Mouse (Mus musculus): Measurements from ENCODE around the gene Slc37a1.

Gene Slc37a1

GRCm38 (mm10) chr17:31294363-31295214 lies 8.0 kb downstream of the Slc37a1 start:
- no peak for DNase-seq (ENCODE audit: low spot score in 2 of 2)

DNA sequence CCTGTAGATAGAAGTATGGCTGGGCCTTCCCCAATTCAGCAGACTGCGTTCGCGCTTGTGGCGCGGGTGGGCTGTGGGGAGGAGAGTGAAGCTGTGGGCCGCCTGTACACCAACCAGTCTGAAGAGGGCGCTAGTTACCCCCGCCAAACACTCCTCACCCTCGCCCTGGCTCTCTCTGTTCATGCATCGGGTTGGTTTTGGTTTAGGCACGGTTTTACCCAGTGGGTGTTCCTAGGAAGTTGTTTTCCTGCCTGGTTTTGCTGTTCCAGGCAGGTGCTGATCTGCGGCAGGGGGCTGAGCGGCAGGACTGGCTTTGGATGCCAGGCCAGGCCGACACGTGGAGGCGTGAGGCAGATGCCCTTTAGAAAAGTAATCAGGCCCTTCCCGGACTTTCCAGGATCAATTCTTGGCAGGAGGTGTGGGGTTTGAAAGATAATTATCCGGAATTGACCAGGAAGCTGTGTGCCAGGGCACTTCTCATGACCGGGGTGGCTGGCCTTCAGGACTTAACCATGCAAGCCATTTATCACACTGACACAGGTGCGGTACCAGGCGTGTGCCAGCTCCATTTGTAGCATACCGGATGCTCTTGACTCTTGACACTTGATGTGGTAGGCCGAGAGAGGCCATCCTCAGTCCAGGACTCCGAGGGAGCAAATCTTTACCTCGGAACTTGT lies 8.8 kb downstream of the Slc37a1 start:
- peak in 1 of 2 experiments; percentile 58 for DNase-seq (ENCODE audit: low spot score in 2 of 2)

GRCm38 (mm10) chr17:31295892-31296781 lies 9.5 kb downstream of the Slc37a1 start:
- peak; percentile 82 to 84 for DNase-seq (ENCODE audit: low spot score in 2 of 2)

DNA sequence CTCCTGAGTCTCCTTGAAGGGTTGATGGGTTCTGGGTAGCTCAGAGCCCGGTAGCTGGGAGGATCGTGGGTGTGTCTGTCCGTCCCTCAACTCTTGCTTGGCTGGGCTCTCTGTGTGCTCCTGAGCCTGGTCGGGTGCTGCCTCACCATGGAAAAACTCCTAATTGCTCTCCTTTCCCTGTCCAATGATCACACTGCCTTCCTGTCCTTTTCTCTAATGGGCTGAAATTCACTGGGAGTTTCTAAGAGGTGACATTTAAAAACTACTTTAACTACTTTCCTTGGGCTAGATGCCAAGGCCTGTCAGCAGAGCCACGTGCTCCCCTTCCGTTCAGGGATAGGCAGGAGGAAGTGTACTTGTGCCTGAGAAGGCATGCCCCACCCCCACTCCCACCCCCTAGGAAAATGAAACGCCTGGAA lies 10.9 kb downstream of the Slc37a1 start:
- no peak for DNase-seq (ENCODE audit: low spot score in 2 of 2)

DNA sequence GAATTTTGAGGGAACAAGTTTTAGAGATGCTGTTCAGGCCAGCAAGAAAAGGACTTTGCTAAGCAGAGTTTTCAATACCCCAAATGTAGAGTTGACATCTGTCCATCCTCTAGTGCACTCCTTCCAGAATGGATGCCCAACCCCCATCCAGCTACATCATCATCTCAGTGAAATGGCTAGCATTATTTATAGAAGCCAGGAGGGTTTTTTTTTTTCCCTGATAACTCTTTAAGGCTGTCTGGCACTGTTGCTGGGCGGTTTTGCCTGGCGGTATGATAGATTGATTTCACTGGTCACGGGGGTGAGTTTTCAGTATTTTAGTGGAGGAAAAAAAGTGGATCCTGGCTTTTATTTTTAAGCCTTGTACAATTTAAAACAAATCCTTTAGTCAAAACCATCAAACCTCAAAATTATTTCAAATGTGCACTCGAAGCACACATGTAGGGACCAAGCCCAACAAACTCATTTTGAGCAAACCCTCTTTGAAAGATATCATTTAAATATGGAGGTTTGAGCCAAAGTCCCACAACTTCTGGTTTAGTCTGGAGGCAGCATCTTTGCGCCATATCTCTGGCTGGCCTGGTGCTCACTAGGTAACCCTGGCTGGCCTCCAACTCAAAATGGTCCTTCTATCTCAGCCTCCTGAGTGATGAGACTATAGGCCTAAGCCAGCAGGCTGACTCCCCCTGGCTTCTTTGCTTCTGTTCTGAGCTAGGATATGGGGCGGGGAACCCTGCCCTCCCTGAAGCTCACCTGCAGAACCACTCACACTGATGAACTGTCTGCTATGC lies 12.0 kb downstream of the Slc37a1 start:
- no peak for DNase-seq (ENCODE audit: low spot score in 2 of 2)

GRCm38 (mm10) chr17:31299981-31300380 lies 13.4 kb downstream of the Slc37a1 start:
- no peak for DNase-seq (ENCODE audit: low spot score in 2 of 2)

GRCm38 (mm10) chr17:31300736-31301135 lies 14.1 kb downstream of the Slc37a1 start:
- DNase-seq (ENCODE audit: low spot score in 2 of 2), result no peak

DNA sequence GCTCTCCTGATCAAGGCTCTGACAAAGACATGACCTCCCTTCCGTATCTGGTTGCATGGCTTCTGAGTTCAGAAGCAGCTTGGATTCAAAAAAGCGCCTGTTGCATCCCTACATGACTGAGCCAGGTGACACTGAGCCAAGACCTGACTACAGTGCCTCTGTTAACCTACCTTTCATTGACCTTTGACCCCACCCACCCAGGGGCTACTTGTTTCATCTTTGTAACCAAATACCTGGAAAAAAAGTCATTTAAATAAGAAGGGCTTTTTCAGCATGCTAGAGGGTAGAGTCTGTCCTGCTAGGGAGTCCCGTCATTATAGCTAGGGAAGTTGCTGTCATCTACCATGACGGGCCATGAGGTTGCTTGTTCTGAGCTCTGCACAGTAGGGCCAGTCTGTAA lies 16.8 kb downstream of the Slc37a1 start:
- DNase-seq (ENCODE audit: low spot score in 2 of 2), result no peak

DNA sequence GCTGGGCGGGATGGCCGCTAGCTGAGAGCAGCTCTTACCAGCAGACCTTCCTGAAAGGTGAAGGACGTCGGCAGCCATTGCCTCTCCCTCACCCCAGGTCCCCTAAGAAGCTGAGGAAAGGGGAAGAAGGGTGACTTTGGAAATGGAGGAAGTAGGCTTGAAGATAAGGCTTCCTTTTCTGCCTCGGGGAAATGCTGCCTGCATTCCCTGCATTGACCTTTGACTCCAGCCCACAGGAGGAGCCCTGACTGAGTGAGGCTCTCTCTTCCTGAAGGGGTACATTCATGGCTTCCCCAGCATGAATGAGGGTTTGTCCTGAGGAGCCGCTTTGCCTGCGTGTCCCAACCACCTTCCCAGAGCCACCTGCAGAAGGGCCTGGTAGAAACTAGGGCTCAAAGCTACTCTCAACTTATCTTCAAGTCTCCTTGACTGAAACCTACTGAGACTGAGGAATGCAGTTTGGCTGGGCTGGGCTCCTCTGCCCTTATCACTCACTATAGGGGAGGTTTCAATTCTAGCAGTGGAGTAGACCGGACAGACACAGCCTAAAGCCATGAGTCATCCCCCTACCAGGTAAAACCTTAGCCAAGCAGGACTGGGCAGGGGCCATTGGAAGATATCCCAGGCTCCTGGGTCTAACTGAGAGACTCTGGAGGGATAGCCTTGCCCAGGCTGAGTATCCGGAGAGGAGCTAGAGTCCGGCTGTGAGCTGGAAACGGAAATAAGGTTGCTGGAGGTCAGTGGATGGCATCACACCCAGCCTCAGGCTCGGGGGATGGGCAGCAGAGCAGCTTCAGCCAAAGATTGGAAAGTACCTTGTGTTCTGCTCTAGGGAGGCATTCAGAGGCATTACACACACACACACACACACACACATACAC lies 18.5 kb downstream of the Slc37a1 start:
- no peak for DNase-seq (ENCODE audit: low spot score in 2 of 2)

- DNase-seq (ENCODE audit: low spot score in 2 of 2), result no peak
Observed at GRCm38 (mm10) chr17:31305776-31306120, 19.2 kb downstream of the Slc37a1 start.

GRCm38 (mm10) chr17:31307756-31308155 lies 21.2 kb downstream of the Slc37a1 start:
- DNase-seq (ENCODE audit: low spot score in 2 of 2), result no peak

DNA sequence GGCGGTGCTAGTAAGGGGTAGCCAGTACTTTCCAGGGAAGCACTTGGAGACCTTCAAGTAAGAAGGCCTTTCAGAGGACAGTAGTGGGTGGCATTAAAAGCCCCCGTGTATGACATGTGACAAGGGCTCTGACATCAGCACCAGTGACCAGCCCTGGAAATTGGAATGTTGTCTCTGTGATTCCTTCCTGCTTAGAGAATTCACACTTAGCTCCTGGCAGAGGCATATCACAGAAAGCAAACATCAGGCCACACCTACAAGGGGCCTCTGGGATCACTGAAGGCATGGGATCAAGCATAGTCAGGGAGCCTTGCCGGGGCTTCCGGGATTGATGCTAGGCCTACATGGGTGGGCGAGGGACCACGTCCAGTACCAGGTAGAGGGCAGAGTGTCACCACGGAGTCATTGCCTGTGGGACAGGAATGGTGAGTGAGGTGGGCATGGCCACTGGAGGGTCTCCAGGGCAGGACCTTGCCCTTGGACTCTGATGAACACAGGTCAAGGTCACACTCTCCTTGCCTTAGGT lies 21.8 kb downstream of the Slc37a1 start:
- DNase-seq (ENCODE audit: low spot score in 2 of 2), result no peak

GRCm38 (mm10) chr17:31309281-31309793 lies 22.7 kb downstream of the Slc37a1 start:
- DNase-seq (ENCODE audit: low spot score in 2 of 2), result no peak

DNA sequence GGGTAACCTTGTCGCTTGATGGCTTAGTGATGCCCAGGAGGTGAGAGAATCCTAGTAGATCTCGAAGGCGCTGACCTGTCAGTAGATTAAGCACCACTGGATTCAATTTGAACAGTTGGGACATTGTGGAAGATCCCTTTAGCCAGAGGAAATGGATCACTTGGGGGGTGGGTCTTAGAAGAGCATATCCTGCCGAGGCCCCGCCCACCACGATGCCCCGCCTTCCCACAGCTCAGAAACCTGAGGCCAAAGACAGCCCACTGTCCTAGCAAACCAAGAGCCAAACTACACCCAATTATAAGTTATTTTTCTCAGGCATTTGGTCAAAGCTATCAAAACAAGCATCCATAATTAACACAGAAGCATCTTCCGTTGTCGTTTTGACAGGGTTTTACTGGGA lies 24.5 kb downstream of the Slc37a1 start:
- DNase-seq (ENCODE audit: low spot score in 2 of 2), result no peak

- DNase-seq (ENCODE audit: low spot score in 2 of 2), result no peak
Observed at GRCm38 (mm10) chr17:31312648-31313047, 26.1 kb downstream of the Slc37a1 start.

- DNase-seq (ENCODE audit: low spot score in 2 of 2), result no peak
Observed at GRCm38 (mm10) chr17:31315046-31315792, 28.6 kb downstream of the Slc37a1 start.

DNA sequence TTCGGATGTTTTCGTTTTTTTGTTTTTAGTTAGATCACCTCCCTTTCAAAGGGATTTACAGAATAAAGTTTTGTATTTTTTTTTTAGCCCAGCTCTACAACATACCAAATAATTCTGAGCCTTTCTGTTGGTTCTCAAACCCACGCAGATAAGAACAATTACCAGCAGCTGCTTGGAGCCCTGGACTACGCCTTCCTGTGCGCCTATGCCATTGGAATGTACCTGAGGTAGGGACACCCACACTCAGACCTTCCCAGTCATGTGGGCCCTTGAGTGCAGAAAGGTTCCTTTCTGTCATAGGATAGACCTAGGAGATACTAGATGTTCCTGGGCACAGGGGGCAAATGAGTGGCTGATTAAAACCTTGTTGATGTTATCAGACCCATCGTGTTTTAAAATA lies 29.4 kb downstream of the Slc37a1 start:
- no peak for DNase-seq (ENCODE audit: low spot score in 2 of 2)

GRCm38 (mm10) chr17:31316998-31317397 lies 30.4 kb downstream of the Slc37a1 start:
- DNase-seq (ENCODE audit: low spot score in 2 of 2), result no peak

All from right cerebral cortex, postnatal 10 days (tissue).